Mouse (Mus musculus): ENCODE results near the gene Ptges.

DNA sequence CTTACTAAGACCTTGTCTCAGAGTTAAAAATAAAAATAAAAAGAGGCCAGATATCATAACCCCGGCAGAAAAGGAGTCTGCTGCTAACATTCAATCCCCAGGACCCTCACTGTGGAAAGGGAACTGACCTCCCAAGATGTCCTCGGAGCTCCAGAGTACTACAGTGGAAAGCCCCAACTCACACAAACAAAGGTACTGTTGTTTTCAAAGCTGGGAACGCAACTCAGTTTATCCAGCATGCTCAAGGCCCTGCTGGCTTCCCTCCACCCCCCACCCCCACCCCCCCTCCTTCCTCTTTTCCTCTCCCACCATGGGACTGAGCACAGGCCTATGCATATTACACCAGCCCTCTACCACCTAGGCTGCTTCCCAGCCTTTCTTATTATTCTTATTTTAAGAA, 14.8 kb downstream of the Ptges start:
- no peak for TF ChIP-seq POLR2A (IDR thresholded peaks at IDR 0.05; ENCODE audit: insufficient read length, low read depth)
- no peak for TF ChIP-seq USF1 (IDR thresholded peaks at IDR 0.05; ENCODE audit: low read depth)
- no peak for TF ChIP-seq SRF (IDR thresholded peaks at IDR 0.05; ENCODE audit: control insufficient read depth, insufficient read length, low read depth)
- TF ChIP-seq MAX (IDR thresholded peaks at IDR 0.05; ENCODE audit: low read depth): no peak
- no peak for TF ChIP-seq TCF12 (IDR thresholded peaks at IDR 0.05; ENCODE audit: insufficient read depth, poor library complexity, severe bottlenecking)
